Mouse (Mus musculus) granulocyte monocyte progenitor cell, adult 5-6 weeks (primary cell): Measurements from ENCODE around the gene H2afx. TPM values are rescaled to one million over a fixed set of nuclear protein-coding genes. Genes with fewer than 3 reads are reported as not detected.
"Not testable (repeated sequence)": the region's sequence is repeated elsewhere in the genome, so short reads cannot be mapped to it uniquely, and the experiment has no call there.

ENCODE experiments used
- ATAC-seq: replicated peaks from 2 replicates; pipeline ENCODE4 v1.8.0; 2016; ENCODE audit warnings: mild to moderate bottlenecking, moderate TSS enrichment, inconsistent platforms; ENCODE audit not compliant: poor library complexity, severe bottlenecking
- total RNA-seq, 2 experiments: library from RNA; stranded (forward) in 1 of 2; stranded (reverse) in 1 of 2; fragments of 200-712, 200-1000 nt in 1 of 2; fragments of >200 nt in 1 of 2; fragmentation: Nextera tagmentation in 1 of 2; gene quantifications; 2 replicates each; pipeline ENCODE4 v1.2.3; 2014 to 2017

H2afx gene
- total RNA-seq, 2 experiments from 2014 or later = 96.9 to 423 TPM

- ATAC-seq = no peak
These were observed 2.5 kb downstream of the H2afx start for GRCm38 (mm10) chr9:44336964-44337363.

GRCm38 (mm10) chr9:44337436-44338169, 3.1 kb downstream of the H2afx start:
- no peak for ATAC-seq

GRCm38 (mm10) chr9:44338574-44338973, 4.1 kb downstream of the H2afx start:
- ATAC-seq = no peak

- no peak for ATAC-seq
These were observed 7.0 kb downstream of the H2afx start for GRCm38 (mm10) chr9:44341487-44341886.

DNA sequence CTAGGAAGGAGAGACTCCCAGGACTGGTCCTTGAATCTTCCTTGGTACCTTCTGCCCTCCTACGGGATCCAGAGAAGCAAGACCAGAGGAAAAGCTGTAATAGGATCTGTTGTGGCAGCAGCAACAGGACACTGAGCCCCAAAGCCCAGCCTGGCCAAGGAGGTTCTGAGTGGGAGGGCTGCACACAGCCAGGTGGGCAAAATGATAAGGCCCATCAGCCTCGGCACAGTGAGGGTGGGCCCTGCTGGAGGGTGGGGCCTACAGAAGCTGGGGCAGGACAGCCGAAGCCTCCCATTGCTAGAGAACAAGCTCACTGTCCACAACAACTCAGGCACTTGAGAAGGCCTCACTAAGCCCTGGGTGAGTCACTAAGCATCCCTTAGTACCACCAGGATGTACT, 7.7 kb downstream of the H2afx start:
- no peak for ATAC-seq

GRCm38 (mm10) chr9:44342605-44343004, 8.1 kb downstream of the H2afx start:
- no peak for ATAC-seq

DNA sequence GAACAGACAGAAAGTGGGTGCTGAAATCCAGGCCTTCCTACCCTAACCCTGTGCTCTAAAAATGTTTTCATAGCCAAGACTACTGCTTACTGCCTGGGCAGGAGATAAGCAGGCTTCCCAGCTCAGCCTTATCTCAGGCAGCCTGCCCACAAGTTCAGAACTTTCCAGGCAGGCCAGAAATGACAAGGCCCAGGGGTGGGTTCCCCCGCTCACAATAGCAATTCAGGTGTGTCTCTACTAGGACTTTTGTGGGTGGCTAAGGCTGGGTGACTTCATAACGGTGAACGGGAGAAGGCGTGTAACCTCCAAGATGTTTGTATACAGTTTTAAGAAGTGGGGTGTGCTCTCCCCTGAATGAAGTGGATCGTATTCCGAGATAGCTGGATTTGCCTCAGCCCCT, 8.8 kb downstream of the H2afx start:
- no peak for ATAC-seq

- ATAC-seq = peak; percentile 89
These were observed 9.4 kb downstream of the H2afx start, which contains the start of gene Hmbs for GRCm38 (mm10) chr9:44343781-44344421. TSS of gene Hmbs (minus strand) at chr9:44344228.

- ATAC-seq = no peak
These were observed 11.3 kb downstream of the H2afx start for GRCm38 (mm10) chr9:44345570-44346433.

DNA sequence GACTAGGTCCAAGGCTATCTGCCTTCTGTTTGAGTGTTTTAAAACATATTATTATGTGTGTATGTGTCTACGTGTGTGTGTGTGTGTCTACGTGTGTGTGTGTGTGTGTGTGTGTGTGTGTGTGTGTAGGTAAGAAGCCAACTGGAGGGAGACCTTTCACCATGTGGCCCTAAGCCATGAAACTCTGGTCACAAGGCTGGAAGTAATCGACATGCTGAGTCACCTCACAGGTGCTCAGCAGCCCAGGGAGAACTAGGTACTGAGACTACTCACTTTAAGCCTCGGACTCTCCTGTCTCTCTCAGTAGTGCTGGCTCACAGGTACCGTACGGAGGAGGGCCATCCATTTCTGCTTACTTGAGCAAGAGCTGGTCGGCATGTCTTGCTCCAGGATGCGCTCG, 12.7 kb downstream of the H2afx start:
- ATAC-seq = no peak

DNA sequence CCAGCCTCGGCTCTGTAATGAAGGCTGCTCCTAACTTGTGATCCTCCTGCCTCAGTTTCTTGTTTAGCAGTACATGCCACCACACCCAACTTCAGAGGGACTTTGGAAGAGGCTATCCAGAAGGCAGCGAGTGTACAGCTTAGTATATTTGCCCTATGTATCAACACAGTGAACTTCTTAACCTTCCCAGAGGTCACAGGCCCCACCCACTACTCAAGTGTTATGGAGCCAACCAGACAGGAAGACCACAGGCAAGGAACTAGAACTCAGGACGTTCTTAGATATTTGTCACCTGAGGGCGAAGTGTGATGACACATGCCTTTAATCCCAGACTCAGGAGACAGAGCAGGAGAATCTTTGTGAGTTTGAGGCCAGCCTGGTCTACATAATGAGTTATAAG, 13.1 kb downstream of the H2afx start:
- ATAC-seq = no peak

DNA sequence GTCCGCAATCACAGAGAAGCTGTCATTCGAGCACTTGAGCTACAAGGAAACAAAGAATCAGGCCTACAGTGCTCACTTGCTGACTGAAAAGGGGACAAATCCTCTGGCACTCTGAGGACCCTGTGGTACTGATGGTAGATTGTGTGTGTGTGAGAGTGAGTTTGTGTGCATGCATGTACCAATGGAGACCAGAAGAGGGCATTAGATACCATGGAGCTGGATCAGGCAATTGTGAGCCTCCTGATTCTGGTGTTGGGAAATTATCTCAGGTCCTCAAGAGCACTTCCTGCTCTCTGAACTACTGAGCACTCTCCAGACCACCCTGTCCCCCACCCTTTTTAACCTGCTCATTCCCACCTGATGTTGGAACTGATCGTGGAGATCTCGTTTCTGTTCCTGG, 14.1 kb downstream of the H2afx start:
- ATAC-seq = 0 out of 2 replicates have a peak, but pooled peaks have one; percentile 8

- ATAC-seq = no peak
These were observed 16.9 kb downstream of the H2afx start for GRCm38 (mm10) chr9:44351396-44351795.

DNA sequence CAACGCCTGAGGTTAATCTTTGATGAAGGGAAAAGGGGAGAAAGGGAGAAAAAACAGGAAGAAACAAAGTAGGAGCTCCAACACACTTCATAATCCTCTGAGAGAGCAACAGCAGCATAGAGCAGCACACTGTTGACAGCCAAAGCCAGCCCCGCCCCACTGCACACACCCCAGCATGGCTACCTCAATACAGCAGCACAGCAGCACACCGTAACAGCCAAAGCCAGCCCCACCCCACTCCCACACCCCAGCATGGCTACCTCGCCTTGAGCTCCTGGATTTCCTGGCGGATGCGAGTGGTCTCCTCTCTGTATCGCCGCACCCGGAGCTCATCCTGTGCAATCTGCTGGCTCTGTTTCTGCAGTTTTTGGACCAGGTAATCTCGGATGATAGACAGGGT, 17.8 kb downstream of the H2afx start:
- ATAC-seq = no peak

GRCm38 (mm10) chr9:44353142-44353541, 18.6 kb downstream of the H2afx start:
- ATAC-seq = no peak

GRCm38 (mm10) chr9:44357207-44357606, 22.7 kb downstream of the H2afx start:
- ATAC-seq = 0 out of 2 replicates have a peak, but pooled peaks have one; percentile 36

DNA sequence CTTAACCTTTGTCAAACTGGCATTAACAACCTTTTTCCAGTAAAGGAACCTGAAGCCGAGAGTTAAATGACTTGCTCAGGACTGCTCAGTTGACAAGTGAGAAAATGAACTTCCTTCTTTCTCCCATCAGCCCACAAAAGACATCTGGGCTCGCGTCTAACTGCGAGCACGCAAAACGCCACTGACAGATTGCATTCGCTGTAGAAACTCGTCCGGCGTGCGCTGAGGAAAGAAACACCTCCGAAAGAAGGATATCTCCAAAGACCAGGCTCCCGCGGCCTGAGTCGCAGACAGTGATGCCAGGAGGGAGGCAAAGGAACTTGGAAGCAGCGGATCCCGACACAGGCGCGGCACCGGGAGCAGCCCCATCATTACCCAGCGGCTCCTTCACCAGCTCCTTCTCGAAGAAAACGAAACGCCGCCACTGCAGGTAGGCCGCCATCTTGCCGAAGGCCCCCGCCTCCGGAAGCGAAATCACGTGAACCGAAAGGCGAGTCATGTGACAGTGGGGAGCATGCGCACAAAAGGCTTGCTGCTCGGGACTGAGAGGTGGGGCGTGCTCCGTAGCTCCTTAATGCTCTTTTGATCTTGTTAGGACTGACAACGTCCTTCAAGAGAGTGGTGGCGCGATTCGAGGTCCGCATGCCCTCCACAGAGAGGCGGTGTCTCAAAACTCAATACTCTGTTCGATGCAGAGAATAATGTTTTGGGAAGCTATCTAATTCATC, 26.9 kb downstream of the H2afx start, which contains the start of gene Vps11:
Vps11 (minus strand) TSS at position 481 of the 728 bp plus-strand sequence.
- peak; percentile 94 for ATAC-seq

DNA sequence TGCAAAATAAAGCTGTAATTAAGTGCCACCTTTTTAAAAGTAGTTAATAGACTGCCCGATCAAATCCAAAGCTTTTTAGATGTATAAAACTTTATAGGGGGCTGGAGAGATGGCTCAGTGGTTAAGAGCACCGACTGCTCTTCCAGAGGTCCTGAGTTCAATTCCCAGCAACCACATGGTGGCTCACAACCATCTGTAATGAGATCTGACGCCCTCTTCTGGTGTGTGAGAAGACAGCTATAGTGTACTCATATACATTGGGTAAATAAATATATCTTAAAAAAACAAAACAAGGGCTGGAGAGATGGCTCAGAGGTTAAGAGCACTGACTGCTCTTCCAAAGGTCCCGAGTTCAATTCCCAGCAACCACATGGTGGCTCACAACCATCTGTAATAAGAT, 27.4 kb downstream of the H2afx start:
- ATAC-seq = not testable (repeated sequence)

DNA sequence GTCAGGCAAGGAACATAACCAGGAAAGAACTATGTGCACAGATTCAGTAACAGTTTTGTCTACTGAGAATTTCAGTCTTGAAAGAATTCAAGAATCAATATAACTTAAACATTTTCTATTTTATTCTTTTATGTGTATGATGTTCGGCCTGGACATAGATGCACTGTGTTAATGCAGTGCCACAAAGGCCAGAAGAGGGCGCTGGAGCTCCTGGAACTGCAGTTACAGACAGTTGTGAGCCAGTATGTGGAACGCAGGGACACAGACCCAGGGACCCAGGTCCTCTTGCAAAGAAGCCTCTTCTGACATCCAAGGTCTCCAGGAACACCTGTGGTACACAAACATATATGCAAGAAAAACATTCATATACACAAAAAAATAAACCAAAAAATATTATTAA, 30.0 kb downstream of the H2afx start:
- ATAC-seq = 0 out of 2 replicates have a peak, but pooled peaks have one; percentile 39

- no peak for ATAC-seq
These were observed 38.9 kb downstream of the H2afx start for GRCm38 (mm10) chr9:44373386-44373785.
